Mouse (Mus musculus): Measurements from ENCODE around the gene Shc4. TPM values are rescaled to one million over a fixed set of nuclear protein-coding genes. Genes with fewer than 3 reads are reported as not detected.

The Shc4 gene
- total RNA-seq, 1 experiment, result 1.1 TPM

DNA sequence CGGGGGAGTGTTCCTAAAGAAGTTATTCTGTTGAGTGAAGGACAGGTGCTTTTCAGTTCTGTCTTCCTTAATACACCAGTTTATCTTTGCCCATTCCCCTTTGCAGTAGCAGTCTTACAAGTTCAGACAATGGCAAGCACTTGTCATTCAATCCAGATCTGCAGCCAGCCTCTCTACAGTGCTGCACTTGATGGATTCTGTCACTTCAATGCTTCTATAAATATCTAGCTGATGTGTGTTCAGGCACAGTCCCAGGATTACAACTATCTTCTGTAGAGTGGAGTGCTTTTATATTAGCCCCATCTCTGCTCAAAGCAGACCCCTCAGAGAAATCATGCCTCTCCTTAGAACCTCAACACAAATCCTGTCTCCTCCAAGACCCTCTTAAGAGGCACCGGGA is 93.9 kb downstream of the Shc4 start:
- no peak for DNase-seq (ENCODE audit: low read depth, low spot score)
- no peaks in the 10 kb centered on the region for H3K36me3 ChIP-seq (ENCODE audit: control insufficient read depth, insufficient read depth, low read length, poor library complexity, severe bottlenecking)
- no peaks in the 10 kb centered on the region; the same call in 1 of the 2 replicates for H3K9me3 ChIP-seq (ENCODE audit: control insufficient read depth, insufficient read depth, low read depth, low read length)
- H3K9ac ChIP-seq (ENCODE audit: insufficient read depth, low read depth, low read length, poor library complexity, severe bottlenecking), result no peak overlapping the region
- no peaks in the 10 kb centered on the region for H3K4me1 ChIP-seq (ENCODE audit: control insufficient read depth in 2 of 2, insufficient read depth in 2 of 2, low read length in 2 of 2, poor library complexity in 1 of 2)
- no peak overlapping the region for H3K4me3 ChIP-seq (ENCODE audit: insufficient read depth in 1 of 2, low read depth in 1 of 2, low read length in 2 of 2, poor library complexity in 1 of 2, severe bottlenecking in 1 of 2)
- in situ Hi-C loops (cut with MboI; ENCODE audit: low sequenced_read_pairs in 2 of 2, unreplicated experiment in 2 of 2), result no loop called here
- TF ChIP-seq ZNF384 (IDR thresholded peaks at IDR 0.05; ENCODE audit: low read depth, low read length), result no peak
- no peak for TF ChIP-seq MAFK (IDR thresholded peaks at IDR 0.05; ENCODE audit: insufficient read depth, low read depth, low read length)
- no peak for TF ChIP-seq CHD2 (IDR thresholded peaks at IDR 0.05; ENCODE audit: low read depth, low read length)
- TF ChIP-seq HCFC1 (IDR thresholded peaks at IDR 0.05; ENCODE audit: borderline replicate concordance, insufficient read depth, low read length), result no peak
- no peak for TF ChIP-seq ZC3H11A (IDR thresholded peaks at IDR 0.05; ENCODE audit: borderline replicate concordance, low read depth, low read length)
- no peak overlapping the region for H3K27ac ChIP-seq (ENCODE audit: insufficient read depth, low read depth, low read length, poor library complexity, severe bottlenecking)

DNA sequence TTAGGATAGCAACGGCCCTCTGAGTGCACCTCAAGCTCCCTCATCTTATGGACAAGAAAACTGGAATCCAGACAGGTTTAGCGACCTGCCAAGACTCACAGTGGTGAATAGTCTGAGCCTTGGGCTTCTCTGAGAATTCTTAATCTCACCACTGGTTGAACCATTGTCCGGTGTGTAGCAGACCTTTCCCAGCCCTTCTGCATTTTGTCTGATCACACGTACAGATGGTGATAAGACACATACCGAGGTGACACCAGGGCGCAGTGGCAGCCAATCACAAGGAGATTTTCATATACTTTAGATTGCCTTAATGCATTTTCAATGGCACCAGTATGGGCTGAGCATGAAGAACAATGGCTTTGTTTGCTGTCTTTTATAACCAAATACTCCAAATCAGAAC is 95.5 kb downstream of the Shc4 start:
- Histone ChIP-seq H3K9me3 (ENCODE audit: control insufficient read depth, insufficient read depth, low read depth, low read length) (no peaks in the 10 kb centered on the region; the same call in 1 of the 2 replicates), H3K9ac (ENCODE audit: insufficient read depth, low read depth, low read length, poor library complexity, severe bottlenecking) (no peak overlapping the region), H3K27ac (ENCODE audit: insufficient read depth, low read depth, low read length, poor library complexity, severe bottlenecking) (no peak overlapping the region), H3K36me3 (ENCODE audit: control insufficient read depth, insufficient read depth, low read length, poor library complexity, severe bottlenecking) (no peaks in the 10 kb centered on the region), H3K4me3 (ENCODE audit: insufficient read depth in 1 of 2, low read depth in 1 of 2, low read length in 2 of 2, poor library complexity in 1 of 2, severe bottlenecking in 1 of 2) (no peak overlapping the region), H3K4me1 (ENCODE audit: control insufficient read depth in 2 of 2, insufficient read depth in 2 of 2, low read length in 2 of 2, poor library complexity in 1 of 2) (0 out of 4 replicates have a peak, but pooled peaks cover 0 to 2% of the 10 kb centered on the region in 2 experiments)
- no peak for TF ChIP-seq ZC3H11A (IDR thresholded peaks at IDR 0.05; ENCODE audit: borderline replicate concordance, low read depth, low read length)
- no peak for TF ChIP-seq ZNF384 (IDR thresholded peaks at IDR 0.05; ENCODE audit: low read depth, low read length)
- no peak for TF ChIP-seq CHD2 (IDR thresholded peaks at IDR 0.05; ENCODE audit: low read depth, low read length)
- TF ChIP-seq HCFC1 (IDR thresholded peaks at IDR 0.05; ENCODE audit: borderline replicate concordance, insufficient read depth, low read length), result no peak
- no peak for TF ChIP-seq MAFK (IDR thresholded peaks at IDR 0.05; ENCODE audit: insufficient read depth, low read depth, low read length)
- no peak for DNase-seq (ENCODE audit: low read depth, low spot score)
- in situ Hi-C loops (cut with MboI; ENCODE audit: low sequenced_read_pairs in 2 of 2, unreplicated experiment in 2 of 2), result no loop called here

DNA sequence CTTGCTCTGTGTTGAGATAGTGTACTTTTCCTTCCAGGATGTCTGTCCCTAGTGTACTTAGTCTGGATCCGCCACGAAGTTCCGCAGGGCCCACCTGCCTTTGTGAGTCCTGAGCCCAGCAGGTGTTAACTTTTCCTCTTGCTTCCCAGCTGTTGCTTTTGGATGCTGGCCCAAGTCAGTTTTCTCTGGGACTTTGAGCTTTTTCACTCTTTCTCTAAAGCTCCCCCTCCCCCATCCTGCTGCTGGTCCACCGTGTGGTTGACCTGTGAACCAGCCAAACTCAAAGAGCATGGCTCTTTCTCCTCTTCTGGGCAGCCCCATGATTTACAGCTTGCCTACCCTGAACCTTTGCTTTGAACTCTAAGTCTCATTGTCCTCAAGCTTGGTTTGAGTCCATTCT is 97.4 kb downstream of the Shc4 start:
- H3K4me3 ChIP-seq (ENCODE audit: insufficient read depth in 1 of 2, low read depth in 1 of 2, low read length in 2 of 2, poor library complexity in 1 of 2, severe bottlenecking in 1 of 2), result no peak overlapping the region
- H3K9ac ChIP-seq (ENCODE audit: insufficient read depth, low read depth, low read length, poor library complexity, severe bottlenecking), result no peak overlapping the region
- 0 out of 4 replicates have a peak, but pooled peaks cover 0 to 2% of the 10 kb centered on the region in 2 experiments for H3K4me1 ChIP-seq (ENCODE audit: control insufficient read depth in 2 of 2, insufficient read depth in 2 of 2, low read length in 2 of 2, poor library complexity in 1 of 2)
- no peaks in the 10 kb centered on the region; the same call in 1 of the 2 replicates for H3K9me3 ChIP-seq (ENCODE audit: control insufficient read depth, insufficient read depth, low read depth, low read length)
- H3K27ac ChIP-seq (ENCODE audit: insufficient read depth, low read depth, low read length, poor library complexity, severe bottlenecking), result no peak overlapping the region
- DNase-seq (ENCODE audit: low read depth, low spot score), result no peak
- TF ChIP-seq ZC3H11A (IDR thresholded peaks at IDR 0.05; ENCODE audit: borderline replicate concordance, low read depth, low read length) (no peak), HCFC1 (IDR thresholded peaks at IDR 0.05; ENCODE audit: borderline replicate concordance, insufficient read depth, low read length) (no peak), ZNF384 (IDR thresholded peaks at IDR 0.05; ENCODE audit: low read depth, low read length) (no peak), CHD2 (IDR thresholded peaks at IDR 0.05; ENCODE audit: low read depth, low read length) (no peak)
- in situ Hi-C loops (cut with MboI; ENCODE audit: low sequenced_read_pairs in 2 of 2, unreplicated experiment in 2 of 2), result no loop called here
- no peaks in the 10 kb centered on the region for H3K36me3 ChIP-seq (ENCODE audit: control insufficient read depth, insufficient read depth, low read length, poor library complexity, severe bottlenecking)

DNA sequence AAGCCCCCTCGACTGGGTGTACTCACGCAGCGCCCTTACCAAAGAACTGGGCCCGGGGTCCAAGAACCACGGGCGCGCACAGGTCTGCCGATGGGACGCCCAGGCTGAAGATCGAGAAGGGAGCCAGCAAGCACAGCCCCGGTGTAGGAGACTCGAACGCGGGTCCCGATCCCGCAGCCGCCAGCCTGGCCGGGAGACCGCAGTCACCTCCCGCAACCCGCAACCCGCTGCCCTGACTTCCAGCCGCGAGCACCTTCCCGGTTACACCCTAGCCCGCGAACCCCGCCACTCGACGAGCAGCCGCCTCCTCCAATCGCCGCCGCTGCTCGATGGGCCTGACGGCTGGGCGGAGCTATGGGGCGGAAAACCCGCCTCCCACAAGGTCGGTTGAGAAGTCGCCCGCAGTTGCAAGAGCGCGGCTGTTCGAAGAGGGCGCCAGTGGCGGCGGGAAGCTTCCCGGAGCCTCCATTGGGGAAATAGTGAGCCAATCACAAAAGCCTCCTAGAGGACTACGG is 99.1 kb downstream of the Shc4 start, which contains the start of gene Cep152:
TSS of gene Cep152 (minus strand) at position 277 of the 515 bp plus-strand sequence.
- Histone ChIP-seq H3K36me3 (ENCODE audit: control insufficient read depth, insufficient read depth, low read length, poor library complexity, severe bottlenecking) (peaks cover 6% of the 10 kb centered on the region), H3K27ac (ENCODE audit: insufficient read depth, low read depth, low read length, poor library complexity, severe bottlenecking) (no peak within 1 kb of the TSS), H3K4me3 (ENCODE audit: insufficient read depth in 1 of 2, low read depth in 1 of 2, low read length in 2 of 2, poor library complexity in 1 of 2, severe bottlenecking in 1 of 2) (peak within 1 kb of the TSS; percentile 84 to 88), H3K4me1 (ENCODE audit: control insufficient read depth in 2 of 2, insufficient read depth in 2 of 2, low read length in 2 of 2, poor library complexity in 1 of 2) (0 out of 4 replicates have a peak, but pooled peaks cover 0 to 2% of the 10 kb centered on the region in 2 experiments), H3K9ac (ENCODE audit: insufficient read depth, low read depth, low read length, poor library complexity, severe bottlenecking) (peak within 1 kb of the TSS; percentile 89), H3K9me3 (ENCODE audit: control insufficient read depth, insufficient read depth, low read depth, low read length) (no peaks in the 10 kb centered on the region; the same call in 1 of the 2 replicates)
- in situ Hi-C loops (cut with MboI; ENCODE audit: low sequenced_read_pairs in 2 of 2, unreplicated experiment in 2 of 2), result no loop called here
- TF ChIP-seq MAFK (IDR thresholded peaks at IDR 0.05; ENCODE audit: insufficient read depth, low read depth, low read length), result no peak
- 0 out of 2 replicates have a peak, but pooled peaks have one; percentile 57 for TF ChIP-seq CHD2 (IDR thresholded peaks at IDR 0.05; ENCODE audit: low read depth, low read length)
- TF ChIP-seq HCFC1 (IDR thresholded peaks at IDR 0.05; ENCODE audit: borderline replicate concordance, insufficient read depth, low read length), result 0 out of 2 replicates have a peak, but pooled peaks have one; percentile 44
- DNase-seq (ENCODE audit: low read depth, low spot score), result peak; percentile 91

All from ES-E14 (cell line).